ENCODE assay signal across 9 mouse cellular contexts in genomic region chr8:63877393-63877792, GRCm38 (mm10).
A peak's percentile ranks its signal among the peaks of the same experiment; 100 is the strongest.
DNase-seq lines count a peak whose midpoint lies in the region; ATAC-seq and TF ChIP-seq lines count a peak whose summit lies in the region.
"Had no signal": no experiment of that assay in that cellular context is flagged by ENCODE, and none has a peak within 500 bp of the region (broad histone marks: within the 10 kb centered on the region; RNA-seq: fewer than 3 reads in every experiment).

No protein-coding gene starts in this region.

- no peak overlapping the region for H3K9ac ChIP-seq in midbrain, embryonic 16.5 days (ENCODE audit: low read depth, low read length)
- H3K9ac ChIP-seq: embryonic facial prominence, embryonic 13.5 days had no signal

- DNase-seq in 3T3-L1 (ENCODE audit: low read depth, low spot score) = peak; percentile 93
- DNase-seq in WW6 (ENCODE audit: low read depth, low spot score) = peak; percentile 31
- DNase-seq in cerebellum, postnatal 25 days = peak; percentile 50 to 78
- DNase-seq in gastrocnemius, adult 2 months = peak; percentile 22
- peak; percentile 47 for DNase-seq in kidney, adult 18-20 months
- peak; percentile 60 to 80 for DNase-seq in left cerebral cortex, postnatal 36 days (ENCODE audit: low spot score in 2 of 2)
- peak; percentile 9 for DNase-seq in testis, postnatal 14 days (ENCODE audit: low spot score)

- no peaks in the 10 kb centered on the region for H3K9me3 ChIP-seq in midbrain, embryonic 16.5 days (replicated peaks; ENCODE audit: control insufficient read depth, low read length, poor library complexity, severe bottlenecking)
- H3K9me3 ChIP-seq: embryonic facial prominence, embryonic 13.5 days had no signal

- no peak overlapping the region for H3K4me3 ChIP-seq in gastrocnemius, adult 2 months
- H3K4me3 ChIP-seq in midbrain, embryonic 16.5 days (ENCODE audit: low read depth, low read length) = no peak overlapping the region
- H3K4me3 ChIP-seq: embryonic facial prominence, embryonic 13.5 days had no signal

- no peak overlapping the region for H3K4me2 ChIP-seq in midbrain, embryonic 16.5 days (ENCODE audit: low read length)
- H3K4me2 ChIP-seq: embryonic facial prominence, embryonic 13.5 days had no signal

- no peaks in the 10 kb centered on the region for H3K36me3 ChIP-seq in midbrain, embryonic 16.5 days (ENCODE audit: control insufficient read depth, insufficient read depth, low read length)
- H3K36me3 ChIP-seq: embryonic facial prominence, embryonic 13.5 days had no signal

- H3K27me3 ChIP-seq in midbrain, embryonic 16.5 days (ENCODE audit: control insufficient read depth, insufficient read depth, low read depth, low read length) = no peaks in the 10 kb centered on the region

- ATAC-seq in midbrain, embryonic 16.5 days = peak; percentile 92

- H3K27ac ChIP-seq in gastrocnemius, adult 2 months = no peak overlapping the region
- H3K27ac ChIP-seq in midbrain, embryonic 16.5 days (ENCODE audit: low read length) = no peak overlapping the region
- H3K27ac ChIP-seq: embryonic facial prominence, embryonic 13.5 days had no signal

- peak; percentile 75 for TF ChIP-seq CTCF in gastrocnemius, adult 2 months (IDR thresholded peaks at IDR 0.05)

- intact Hi-C loops in gastrocnemius, adult 2 months (cut with DNase I) = no loop called here
- intact Hi-C loops in left cerebral cortex, postnatal 36 days (cut with DNase I) = loop anchor here (2.0 to 10.0 kb wide), 3 partner anchors 995 to 1983 kb away; no protein-coding TSS in a partner anchor

- no peaks in the 10 kb centered on the region for H3K4me1 ChIP-seq in midbrain, embryonic 16.5 days (ENCODE audit: control insufficient read depth, insufficient read depth, low read length)
- H3K4me1 ChIP-seq: embryonic facial prominence, embryonic 13.5 days had no signal

- WGBS in midbrain, embryonic 16.5 days = 13% methylated on average over 6 of the region's 6 CpGs

Comparison
In these comparisons a context has a peak if more than half of its experiments do, and no peak if none do; other contexts are left out.
1. DNase-seq: peak in every context shown above with its lines; median percentile 93 in 3T3-L1; 70 in left cerebral cortex, postnatal 36 days; 64 in cerebellum, postnatal 25 days; 47 in kidney, adult 18-20 months; 31 in WW6; 22 in gastrocnemius, adult 2 months; 9 in testis, postnatal 14 days.